Mouse (Mus musculus): ENCODE measurements around the gene Gm36079. TPM values are rescaled to one million over a fixed set of nuclear protein-coding genes. Genes with fewer than 3 reads are reported as not detected.
"Not testable (repeated sequence)": the region's sequence is repeated elsewhere in the genome, so short reads cannot be mapped to it uniquely, and the experiment has no call there.

The Gm36079 gene
- total and polyA plus RNA-seq, 3 experiments = not detected

- DNase-seq (ENCODE audit: low read depth, low spot score) = peak; percentile 7
- H3K79me2 ChIP-seq (ENCODE audit: control insufficient read depth, insufficient read depth, low read length, poor library complexity); H3K36me3 ChIP-seq (ENCODE audit: control insufficient read depth in 1 of 2, insufficient read depth in 2 of 2, low read length in 2 of 2); H3K9me3 ChIP-seq (replicated peaks; ENCODE audit: insufficient read depth, low read length); H3K4me3 ChIP-seq (ENCODE audit: control insufficient read depth in 1 of 2, insufficient read depth in 1 of 2, low read depth in 2 of 2, low read length in 2 of 2); H3K9ac ChIP-seq (ENCODE audit: control insufficient read depth, low read depth, low read length, poor library complexity, severe bottlenecking); H3K27ac ChIP-seq (ENCODE audit: control insufficient read depth, low read depth, low read length); H3K4me1 ChIP-seq (ENCODE audit: control insufficient read depth in 1 of 2, insufficient read depth in 2 of 2, low read length in 2 of 2); H3K27me3 ChIP-seq (ENCODE audit: control insufficient read depth in 1 of 2, insufficient read depth in 2 of 2, low read length in 2 of 2): not testable (repeated sequence)
- TF ChIP-seq CTCF (IDR thresholded peaks at IDR 0.05 in 2 of 3, conservative IDR thresholded peaks at IDR 0.05 in 1 of 3; ENCODE audit: control insufficient read depth in 1 of 3, insufficient read depth in 1 of 3, low read depth in 2 of 3, low read length in 3 of 3, poor library complexity in 1 of 3, severe bottlenecking in 1 of 3) (peak in 1 of 3 experiments; percentile 9; a peak in 1 of 6 replicates), SMC3 (IDR thresholded peaks at IDR 0.05; ENCODE audit: low read depth, low read length) (0 out of 2 replicates have a peak, but pooled peaks have one; percentile 13)
Observed at GRCm38 (mm10) chr13:120021477-120021876, 5.3 kb downstream of the Gm36079 start.

DNA sequence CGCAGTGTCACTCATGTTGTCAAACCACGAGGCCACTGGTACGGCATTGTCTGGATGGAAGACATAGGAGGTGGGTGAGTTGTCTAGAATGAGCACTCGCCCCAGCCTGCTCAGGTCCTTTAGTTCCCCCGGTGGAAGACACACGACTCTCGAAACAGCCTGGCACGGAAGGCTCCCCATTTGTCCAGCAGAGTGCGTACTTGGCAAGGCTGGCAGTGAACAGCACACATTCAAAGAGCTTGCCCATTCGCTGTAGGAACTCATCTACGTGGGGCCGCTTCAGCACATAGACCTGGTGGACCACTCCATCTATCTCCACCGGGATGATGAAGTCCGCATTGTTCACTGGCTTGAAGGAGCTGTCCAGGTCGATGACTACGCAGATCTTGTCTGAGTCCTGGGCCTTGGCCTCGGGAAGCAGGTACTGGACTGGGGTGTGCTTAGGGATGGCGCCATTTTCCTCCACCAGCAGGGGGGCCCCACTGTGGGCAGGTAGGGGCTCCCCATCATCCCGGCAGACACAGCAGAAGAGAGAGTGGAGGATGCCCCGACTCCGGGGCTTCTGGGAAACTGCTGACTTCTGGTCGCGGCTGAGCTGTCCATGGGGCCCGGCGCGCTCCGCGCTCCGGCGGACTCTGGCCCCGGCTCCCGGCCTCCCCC is 11.3 kb downstream of the Gm36079 start:
- not testable (repeated sequence) for DNase-seq (ENCODE audit: low read depth, low spot score); H3K27me3 ChIP-seq (ENCODE audit: control insufficient read depth in 1 of 2, insufficient read depth in 2 of 2, low read length in 2 of 2); H3K9ac ChIP-seq (ENCODE audit: control insufficient read depth, low read depth, low read length, poor library complexity, severe bottlenecking); H3K9me3 ChIP-seq (replicated peaks; ENCODE audit: insufficient read depth, low read length); H3K4me3 ChIP-seq (ENCODE audit: control insufficient read depth in 1 of 2, insufficient read depth in 1 of 2, low read depth in 2 of 2, low read length in 2 of 2); H3K4me1 ChIP-seq (ENCODE audit: control insufficient read depth in 1 of 2, insufficient read depth in 2 of 2, low read length in 2 of 2); H3K79me2 ChIP-seq (ENCODE audit: control insufficient read depth, insufficient read depth, low read length, poor library complexity); H3K36me3 ChIP-seq (ENCODE audit: control insufficient read depth in 1 of 2, insufficient read depth in 2 of 2, low read length in 2 of 2); H3K27ac ChIP-seq (ENCODE audit: control insufficient read depth, low read depth, low read length)

- not testable (repeated sequence) for H3K4me1 ChIP-seq (ENCODE audit: control insufficient read depth in 1 of 2, insufficient read depth in 2 of 2, low read length in 2 of 2); H3K9ac ChIP-seq (ENCODE audit: control insufficient read depth, low read depth, low read length, poor library complexity, severe bottlenecking); H3K4me3 ChIP-seq (ENCODE audit: control insufficient read depth in 1 of 2, insufficient read depth in 1 of 2, low read depth in 2 of 2, low read length in 2 of 2); H3K36me3 ChIP-seq (ENCODE audit: control insufficient read depth in 1 of 2, insufficient read depth in 2 of 2, low read length in 2 of 2); DNase-seq (ENCODE audit: low read depth, low spot score); H3K9me3 ChIP-seq (replicated peaks; ENCODE audit: insufficient read depth, low read length); H3K27ac ChIP-seq (ENCODE audit: control insufficient read depth, low read depth, low read length); H3K27me3 ChIP-seq (ENCODE audit: control insufficient read depth in 1 of 2, insufficient read depth in 2 of 2, low read length in 2 of 2); H3K79me2 ChIP-seq (ENCODE audit: control insufficient read depth, insufficient read depth, low read length, poor library complexity)
Observed at GRCm38 (mm10) chr13:120013962-120014361, 12.8 kb downstream of the Gm36079 start.

DNA sequence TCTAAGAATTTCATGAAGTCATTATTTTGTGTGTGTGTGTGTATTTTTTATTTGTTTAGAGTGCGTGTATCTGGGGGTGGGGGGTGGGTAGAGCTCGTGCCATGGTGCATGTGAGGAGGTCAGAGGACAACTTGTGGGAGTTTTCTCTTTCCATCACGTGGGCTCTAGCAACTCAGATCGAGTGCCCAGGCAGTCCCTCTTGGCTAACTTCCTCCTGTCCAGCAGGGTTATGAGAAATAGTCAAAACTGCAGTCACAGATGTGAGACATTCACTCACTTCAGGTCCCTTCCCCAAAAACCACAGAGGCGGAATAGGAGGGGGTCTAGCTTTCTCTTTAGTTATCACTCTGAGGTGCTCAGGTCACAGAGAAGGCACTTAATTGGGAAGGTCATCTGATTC is 13.3 kb downstream of the Gm36079 start:
- H3K79me2 ChIP-seq (ENCODE audit: control insufficient read depth, insufficient read depth, low read length, poor library complexity); H3K9me3 ChIP-seq (replicated peaks; ENCODE audit: insufficient read depth, low read length); H3K9ac ChIP-seq (ENCODE audit: control insufficient read depth, low read depth, low read length, poor library complexity, severe bottlenecking); H3K27me3 ChIP-seq (ENCODE audit: control insufficient read depth in 1 of 2, insufficient read depth in 2 of 2, low read length in 2 of 2); H3K4me1 ChIP-seq (ENCODE audit: control insufficient read depth in 1 of 2, insufficient read depth in 2 of 2, low read length in 2 of 2); DNase-seq (ENCODE audit: low read depth, low spot score); H3K36me3 ChIP-seq (ENCODE audit: control insufficient read depth in 1 of 2, insufficient read depth in 2 of 2, low read length in 2 of 2); H3K27ac ChIP-seq (ENCODE audit: control insufficient read depth, low read depth, low read length); H3K4me3 ChIP-seq (ENCODE audit: control insufficient read depth in 1 of 2, insufficient read depth in 1 of 2, low read depth in 2 of 2, low read length in 2 of 2): not testable (repeated sequence)

DNA sequence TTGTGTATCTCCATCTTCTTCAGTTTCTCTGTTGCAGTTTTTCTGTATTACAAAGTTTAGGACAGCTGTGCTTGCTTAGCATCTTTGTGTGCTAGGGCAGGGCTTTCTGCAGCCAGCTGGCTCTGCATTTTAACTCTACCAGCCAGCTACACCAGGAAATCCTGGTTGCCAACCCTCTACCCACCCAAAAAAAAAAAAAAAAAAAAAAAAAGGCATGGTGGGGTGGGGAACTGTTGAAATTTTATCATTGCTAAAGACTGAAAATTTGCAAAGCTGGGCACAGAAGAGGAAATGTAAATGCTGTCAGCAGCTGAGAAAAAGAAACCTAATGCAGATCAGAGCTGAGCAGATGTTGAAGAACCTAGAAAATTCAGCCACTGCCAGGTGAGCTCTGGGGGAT is 16.7 kb downstream of the Gm36079 start:
- not testable (repeated sequence) for H3K9me3 ChIP-seq (replicated peaks; ENCODE audit: insufficient read depth, low read length); H3K4me1 ChIP-seq (ENCODE audit: control insufficient read depth in 1 of 2, insufficient read depth in 2 of 2, low read length in 2 of 2); H3K36me3 ChIP-seq (ENCODE audit: control insufficient read depth in 1 of 2, insufficient read depth in 2 of 2, low read length in 2 of 2); H3K27ac ChIP-seq (ENCODE audit: control insufficient read depth, low read depth, low read length); H3K27me3 ChIP-seq (ENCODE audit: control insufficient read depth in 1 of 2, insufficient read depth in 2 of 2, low read length in 2 of 2); DNase-seq (ENCODE audit: low read depth, low spot score); H3K4me3 ChIP-seq (ENCODE audit: control insufficient read depth in 1 of 2, insufficient read depth in 1 of 2, low read depth in 2 of 2, low read length in 2 of 2); H3K79me2 ChIP-seq (ENCODE audit: control insufficient read depth, insufficient read depth, low read length, poor library complexity); H3K9ac ChIP-seq (ENCODE audit: control insufficient read depth, low read depth, low read length, poor library complexity, severe bottlenecking)

- not testable (repeated sequence) for H3K4me1 ChIP-seq (ENCODE audit: control insufficient read depth in 1 of 2, insufficient read depth in 2 of 2, low read length in 2 of 2); H3K79me2 ChIP-seq (ENCODE audit: control insufficient read depth, insufficient read depth, low read length, poor library complexity); H3K4me3 ChIP-seq (ENCODE audit: control insufficient read depth in 1 of 2, insufficient read depth in 1 of 2, low read depth in 2 of 2, low read length in 2 of 2); H3K9ac ChIP-seq (ENCODE audit: control insufficient read depth, low read depth, low read length, poor library complexity, severe bottlenecking); H3K27me3 ChIP-seq (ENCODE audit: control insufficient read depth in 1 of 2, insufficient read depth in 2 of 2, low read length in 2 of 2); H3K9me3 ChIP-seq (replicated peaks; ENCODE audit: insufficient read depth, low read length); H3K36me3 ChIP-seq (ENCODE audit: control insufficient read depth in 1 of 2, insufficient read depth in 2 of 2, low read length in 2 of 2); DNase-seq (ENCODE audit: low read depth, low spot score); H3K27ac ChIP-seq (ENCODE audit: control insufficient read depth, low read depth, low read length)
Observed at GRCm38 (mm10) chr13:119999215-119999614, 27.6 kb downstream of the Gm36079 start.

GRCm38 (mm10) chr13:119998442-119999086 is 28.2 kb downstream of the Gm36079 start:
- DNase-seq (ENCODE audit: low read depth, low spot score); H3K27ac ChIP-seq (ENCODE audit: control insufficient read depth, low read depth, low read length); H3K9ac ChIP-seq (ENCODE audit: control insufficient read depth, low read depth, low read length, poor library complexity, severe bottlenecking); H3K4me3 ChIP-seq (ENCODE audit: control insufficient read depth in 1 of 2, insufficient read depth in 1 of 2, low read depth in 2 of 2, low read length in 2 of 2); H3K27me3 ChIP-seq (ENCODE audit: control insufficient read depth in 1 of 2, insufficient read depth in 2 of 2, low read length in 2 of 2); H3K9me3 ChIP-seq (replicated peaks; ENCODE audit: insufficient read depth, low read length); H3K79me2 ChIP-seq (ENCODE audit: control insufficient read depth, insufficient read depth, low read length, poor library complexity); H3K36me3 ChIP-seq (ENCODE audit: control insufficient read depth in 1 of 2, insufficient read depth in 2 of 2, low read length in 2 of 2); H3K4me1 ChIP-seq (ENCODE audit: control insufficient read depth in 1 of 2, insufficient read depth in 2 of 2, low read length in 2 of 2): not testable (repeated sequence)

Measured in MEL (cell line).